Mouse (Mus musculus): ENCODE results near the gene Atg4d.

- no peak for TF ChIP-seq CTCF (IDR thresholded peaks at IDR 0.05; ENCODE audit: low read depth, low read length)
- TF ChIP-seq GATA1 (IDR thresholded peaks at IDR 0.05; ENCODE audit: borderline replicate concordance, low read length) = no peak
- no peak for TF ChIP-seq TAL1 (conservative IDR thresholded peaks at IDR 0.05; ENCODE audit: low read depth, low read length)
- TF ChIP-seq POLR2AphosphoS5 (IDR thresholded peaks at IDR 0.05; ENCODE audit: insufficient replicate concordance, low read depth, low read length) = no peak
These were observed 26.1 kb downstream of the Atg4d start, which contains the start of gene Cdkn2d for GRCm38 (mm10) chr9:21291022-21291787.
